9 mouse cellular contexts compared by ENCODE assay signal in genomic region chr11:64956962-64957729, GRCm38 (mm10). TPM values are rescaled to one million over a fixed set of nuclear protein-coding genes. Genes with fewer than 3 reads are reported as not detected.
A peak's percentile ranks its signal among the peaks of the same experiment; 100 is the strongest.
DNase-seq lines count a peak whose midpoint lies in the region; ATAC-seq lines count a peak whose summit lies in the region.
"Had no signal": no experiment of that assay in that cellular context is flagged by ENCODE, and none has a peak within 500 bp of the region (broad histone marks: within the 10 kb centered on the region; RNA-seq: fewer than 3 reads in every experiment).

No protein-coding gene starts in this region.

- ATAC-seq in heart, embryonic 14.5 days (ENCODE audit: insufficient number of reproducible peaks, insufficient read depth, low FRiP score, low read depth) = no peak
- ATAC-seq in embryonic facial prominence, embryonic 14.5 days (ENCODE audit: low read depth) = peak; percentile 76
- ATAC-seq in intestine, embryonic 15.5 days = peak; percentile 39; the same call in 1 of the 2 replicates
- peak; percentile 32; the same call in 1 of the 2 replicates for ATAC-seq in neural tube, embryonic 13.5 days (ENCODE audit: low read depth)
- ATAC-seq in megakaryocyte, adult 5-6 weeks (ENCODE audit: poor library complexity, severe bottlenecking) = no peak

- peaks cover 4% of the 10 kb centered on the region; the same call in 1 of the 2 replicates for H3K27me3 ChIP-seq in heart, embryonic 14.5 days (ENCODE audit: control insufficient read depth, insufficient read depth, low read length)
- no peaks in the 10 kb centered on the region for H3K27me3 ChIP-seq in embryonic facial prominence, embryonic 14.5 days (replicated peaks; ENCODE audit: control insufficient read depth, insufficient read depth, low read length)
- no peaks in the 10 kb centered on the region for H3K27me3 ChIP-seq in intestine, embryonic 15.5 days (replicated peaks)
- no peaks in the 10 kb centered on the region for H3K27me3 ChIP-seq in neural tube, embryonic 13.5 days

- H3K9me3 ChIP-seq in heart, embryonic 14.5 days (ENCODE audit: control insufficient read depth, low read length) = no peaks in the 10 kb centered on the region
- H3K9me3 ChIP-seq in embryonic facial prominence, embryonic 14.5 days (ENCODE audit: control insufficient read depth, low read length) = no peaks in the 10 kb centered on the region
- H3K9me3 ChIP-seq in intestine, embryonic 15.5 days = no peaks in the 10 kb centered on the region
- no peaks in the 10 kb centered on the region for H3K9me3 ChIP-seq in neural tube, embryonic 13.5 days

- 6% methylated on average over 16 of the region's 16 CpGs for WGBS in heart, embryonic 14.5 days
- WGBS in embryonic facial prominence, embryonic 14.5 days = 4% methylated on average over 16 of the region's 16 CpGs
- WGBS in intestine, embryonic 15.5 days = 9% methylated on average over 16 of the region's 16 CpGs
- WGBS in neural tube, embryonic 13.5 days = 13% methylated on average over 16 of the region's 16 CpGs

- DNase-seq in heart, adult 8-10 months (ENCODE audit: low spot score) = no peak
- DNase-seq in embryonic facial prominence, embryonic 14.5 days (ENCODE audit: low spot score) = peak; percentile 80
- no peak for DNase-seq in gastrocnemius, postnatal 36 days
- DNase-seq in thymus, postnatal 4 days = no peak

- H3K27ac ChIP-seq in heart, embryonic 14.5 days (replicated peaks in 1 of 2; ENCODE audit: control insufficient read depth in 1 of 2, insufficient read depth in 1 of 2, low read depth in 2 of 2, low read length in 2 of 2) = no peak overlapping the region
- peak overlapping the region; percentile 22; the same call in 1 of the 2 replicates for H3K27ac ChIP-seq in embryonic facial prominence, embryonic 14.5 days (replicated peaks; ENCODE audit: low read depth, low read length)
- no peak overlapping the region for H3K27ac ChIP-seq in intestine, embryonic 15.5 days
- H3K27ac ChIP-seq in neural tube, embryonic 13.5 days (replicated peaks) = no peak overlapping the region
- H3K27ac ChIP-seq: macrophage had no signal

- intact Hi-C loops in gastrocnemius, postnatal 36 days (cut with DNase I) = no loop called here

- H3K36me3 ChIP-seq in heart, embryonic 14.5 days (ENCODE audit: control insufficient read depth, insufficient read depth, low read length) = no peaks in the 10 kb centered on the region
- H3K36me3 ChIP-seq in embryonic facial prominence, embryonic 14.5 days (ENCODE audit: control insufficient read depth, insufficient read depth, low read length) = no peaks in the 10 kb centered on the region
- H3K36me3 ChIP-seq in intestine, embryonic 15.5 days = no peaks in the 10 kb centered on the region
- no peaks in the 10 kb centered on the region for H3K36me3 ChIP-seq in neural tube, embryonic 13.5 days

- peaks cover 2 to 4% of the 10 kb centered on the region in 2 experiments; a peak in 3 of 4 replicates for H3K4me1 ChIP-seq in heart, embryonic 14.5 days (ENCODE audit: control insufficient read depth in 2 of 2, insufficient read depth in 2 of 2, low read length in 2 of 2)
- peaks cover 21% of the 10 kb centered on the region for H3K4me1 ChIP-seq in embryonic facial prominence, embryonic 14.5 days (ENCODE audit: control insufficient read depth, insufficient read depth, low read length)
- no peaks in the 10 kb centered on the region for H3K4me1 ChIP-seq in intestine, embryonic 15.5 days (replicated peaks)
- peaks cover 16% of the 10 kb centered on the region for H3K4me1 ChIP-seq in neural tube, embryonic 13.5 days (replicated peaks)

- peak overlapping the region; percentile 30 to 34 for H3K4me3 ChIP-seq in heart, embryonic 14.5 days (ENCODE audit: control insufficient read depth in 1 of 2, insufficient read depth in 1 of 2, low read depth in 1 of 2, low read length in 2 of 2)
- H3K4me3 ChIP-seq in embryonic facial prominence, embryonic 14.5 days (ENCODE audit: low read depth, low read length) = peak overlapping the region; percentile 18; the same call in 1 of the 2 replicates
- H3K4me3 ChIP-seq in intestine, embryonic 15.5 days (replicated peaks) = no peak overlapping the region
- H3K4me3 ChIP-seq in neural tube, embryonic 13.5 days = no peak overlapping the region; the same call in 1 of the 2 replicates

- peak overlapping the region; percentile 67 for H3K4me2 ChIP-seq in heart, embryonic 14.5 days (ENCODE audit: low read length)
- peak overlapping the region; percentile 47 for H3K4me2 ChIP-seq in embryonic facial prominence, embryonic 14.5 days (ENCODE audit: low read depth, low read length)
- peak overlapping the region; percentile 48 for H3K4me2 ChIP-seq in intestine, embryonic 15.5 days (replicated peaks)
- peak overlapping the region; percentile 49 for H3K4me2 ChIP-seq in neural tube, embryonic 13.5 days

- H3K9ac ChIP-seq in heart, embryonic 14.5 days (ENCODE audit: low read length) = peak overlapping the region; percentile 39; the same call in 1 of the 2 replicates
- H3K9ac ChIP-seq in embryonic facial prominence, embryonic 14.5 days (ENCODE audit: low read depth, low read length) = peak overlapping the region; percentile 2; the same call in 1 of the 2 replicates
- H3K9ac ChIP-seq in intestine, embryonic 15.5 days = no peak overlapping the region
- H3K9ac ChIP-seq in neural tube, embryonic 13.5 days = no peak overlapping the region

RNA-seq across cellular contexts. Expression of gene Elac2, which starts 21.7 kb away (rescaled TPM):
- polyA plus RNA-seq in heart, embryonic 14.5 days (2014; fragmentation: Nextera tagmentation; extraction: Ambion mirVana) = 21.0 and 21.7 TPM in 2 replicates
- total RNA-seq in heart, adult 8-10 months (2022) = 10 to 100 TPM; 17.6 to 21.7 (median 18.8) TPM
- polyA plus RNA-seq in embryonic facial prominence, embryonic 14.5 days (2014; fragmentation: Nextera tagmentation; extraction: Ambion mirVana) = 23.9 and 25.8 TPM in 2 replicates
- polyA plus RNA-seq in intestine, embryonic 15.5 days (2015; fragmentation: Nextera tagmentation; extraction: Ambion mirVana) = 28.2 and 28.4 TPM in 2 replicates
- 32.4 and 35.0 TPM in 2 replicates for polyA plus RNA-seq in neural tube, embryonic 13.5 days (2015; fragmentation: Nextera tagmentation; extraction: Ambion mirVana)
- total RNA-seq in gastrocnemius, postnatal 36 days (2021) = 10 to 100 TPM; 17.8 to 19.1 TPM
- total RNA-seq in megakaryocyte, adult 5-6 weeks (2015) = 6.4 and 7.0 TPM in 2 replicates
- 12.9 and 17.4 TPM in 2 replicates for total RNA-seq in megakaryocyte, adult 5-6 weeks (2017)

Comparison
In these comparisons a context has a peak if more than half of its experiments do, and no peak if none do; other contexts are left out.
1. ATAC-seq: peak in embryonic facial prominence, embryonic 14.5 days (single experiment), intestine, embryonic 15.5 days (single experiment) and neural tube, embryonic 13.5 days (single experiment); none in heart, embryonic 14.5 days (single experiment) and megakaryocyte, adult 5-6 weeks (single experiment).
2. H3K4me3 ChIP-seq: peak in heart, embryonic 14.5 days (2 of 2) and embryonic facial prominence, embryonic 14.5 days (single experiment); none in intestine, embryonic 15.5 days (single experiment) and neural tube, embryonic 13.5 days (single experiment).
3. H3K9ac ChIP-seq: peak in heart, embryonic 14.5 days (single experiment) and embryonic facial prominence, embryonic 14.5 days (single experiment); none in intestine, embryonic 15.5 days (single experiment) and neural tube, embryonic 13.5 days (single experiment).
4. Peak in every context shown above with its lines, with median percentiles within 50 percentile points of each other: H3K4me2 ChIP-seq.